Mouse (Mus musculus): ENCODE results near the gene Nek6. TPM values are rescaled to one million over a fixed set of nuclear protein-coding genes. Genes with fewer than 3 reads are reported as not detected.

Gene Nek6
- total and polyA plus RNA-seq, 2 experiments from 2014 or later = 18.1 to 25.5 TPM

DNA sequence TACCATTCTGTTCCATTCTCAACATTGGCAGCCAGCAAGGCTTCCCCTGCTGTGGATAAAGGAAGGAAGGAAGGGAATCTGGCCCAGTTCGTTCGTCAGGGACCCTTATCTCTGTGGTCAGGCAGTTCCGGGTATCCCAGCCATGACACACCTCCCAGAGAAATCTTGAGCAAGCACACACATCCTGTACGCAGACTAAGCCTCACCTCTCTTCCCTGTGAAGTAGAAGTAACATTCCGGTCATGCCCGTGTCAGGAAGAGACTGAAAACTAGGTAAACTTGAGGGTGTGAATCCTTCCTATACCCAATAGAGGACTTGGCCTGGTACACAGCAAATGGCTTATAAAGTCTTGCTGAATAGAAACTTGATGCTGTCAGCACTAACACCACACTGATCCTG lies 21.9 kb downstream of the Nek6 start:
- Histone ChIP-seq H3K4me3 (ENCODE audit: low read depth, low read length) (no peak overlapping the region), H3K4me1 (ENCODE audit: control insufficient read depth, insufficient read depth) (peaks cover 72% of the 10 kb centered on the region), H3K27me3 (ENCODE audit: control insufficient read depth, insufficient read depth, low read length) (no peaks in the 10 kb centered on the region), H3K9me3 (replicated peaks; ENCODE audit: control insufficient read depth, low read length) (no peaks in the 10 kb centered on the region), H3K36me3 (replicated peaks; ENCODE audit: control insufficient read depth, insufficient read depth, low read length) (no peaks in the 10 kb centered on the region), H3K27ac (ENCODE audit: low read depth) (peak overlapping the region; percentile 84), H3K9ac (replicated peaks; ENCODE audit: low read depth, low read length) (no peak overlapping the region), H3K4me2 (ENCODE audit: low read depth, low read length) (0 out of 2 replicates have a peak overlapping the region, but pooled peaks have one; percentile 22)
- WGBS = 8% methylated on average over 6 of the region's 6 CpGs
- ATAC-seq (ENCODE audit: insufficient read depth, low read depth) = peak; percentile 61
- TF ChIP-seq EP300 (IDR thresholded peaks at IDR 0.05; ENCODE audit: low read depth) (peak; percentile 99), CTCF (IDR thresholded peaks at IDR 0.05; ENCODE audit: low read depth) (no peak)
- peak; percentile 84 for DNase-seq (ENCODE audit: low spot score)

GRCm38 (mm10) chr2:38533767-38534166 lies 22.3 kb downstream of the Nek6 start:
- no peak for TF ChIP-seq EP300 (IDR thresholded peaks at IDR 0.05; ENCODE audit: low read depth)
- TF ChIP-seq CTCF (IDR thresholded peaks at IDR 0.05; ENCODE audit: low read depth) = no peak
- no peaks in the 10 kb centered on the region for H3K36me3 ChIP-seq (replicated peaks; ENCODE audit: control insufficient read depth, insufficient read depth, low read length)
- H3K9ac ChIP-seq (replicated peaks; ENCODE audit: low read depth, low read length) = no peak overlapping the region
- H3K27ac ChIP-seq (ENCODE audit: low read depth) = peak overlapping the region; percentile 84
- 29% methylated on average over 6 of the region's 6 CpGs for WGBS
- no peaks in the 10 kb centered on the region for H3K27me3 ChIP-seq (ENCODE audit: control insufficient read depth, insufficient read depth, low read length)
- H3K9me3 ChIP-seq (replicated peaks; ENCODE audit: control insufficient read depth, low read length) = no peaks in the 10 kb centered on the region
- H3K4me1 ChIP-seq (ENCODE audit: control insufficient read depth, insufficient read depth) = peaks cover 70% of the 10 kb centered on the region
- 0 out of 2 replicates have a peak overlapping the region, but pooled peaks have one; percentile 22 for H3K4me2 ChIP-seq (ENCODE audit: low read depth, low read length)
- DNase-seq (ENCODE audit: low spot score) = no peak
- peak; percentile 0; the same call in 1 of the 2 replicates for ATAC-seq (ENCODE audit: insufficient read depth, low read depth)
- H3K4me3 ChIP-seq (ENCODE audit: low read depth, low read length) = no peak overlapping the region

DNA sequence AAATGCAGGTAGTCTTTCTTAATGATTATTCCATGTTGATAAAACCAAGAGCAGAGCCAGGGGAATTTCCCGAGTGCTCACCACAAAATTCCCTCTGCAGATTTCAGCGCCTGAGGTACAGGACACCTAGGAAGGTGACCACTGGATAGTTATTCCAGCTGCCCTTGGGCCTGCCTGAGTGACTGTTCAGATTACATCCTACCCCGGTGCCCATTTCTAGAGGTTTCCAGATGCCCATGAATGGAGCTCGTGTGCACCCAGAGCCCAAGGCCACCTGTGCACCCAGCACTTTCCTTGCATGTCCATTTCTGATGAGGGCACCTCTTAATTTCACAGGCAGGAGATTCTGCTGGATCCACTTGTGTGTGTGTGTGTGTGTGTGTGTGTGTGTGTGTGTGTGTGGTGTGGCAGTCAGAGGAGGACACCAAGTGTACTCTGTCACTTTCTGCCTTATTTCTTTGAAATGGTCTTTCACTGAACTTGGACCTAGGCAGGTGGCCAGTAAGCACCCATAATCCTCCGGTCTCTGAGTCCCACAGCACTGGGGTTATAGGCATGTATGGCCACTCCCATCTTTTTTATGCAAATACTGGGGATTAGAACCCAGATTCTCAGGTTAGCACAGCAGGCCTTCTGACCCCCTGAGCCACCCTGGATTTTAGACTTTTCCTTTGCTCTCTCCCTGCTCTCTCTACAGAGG lies 22.9 kb downstream of the Nek6 start:
- Histone ChIP-seq H3K9ac (replicated peaks; ENCODE audit: low read depth, low read length) (no peak overlapping the region), H3K27me3 (ENCODE audit: control insufficient read depth, insufficient read depth, low read length) (no peaks in the 10 kb centered on the region), H3K27ac (ENCODE audit: low read depth) (peak overlapping the region; percentile 84; the same call in 1 of the 2 replicates), H3K4me1 (ENCODE audit: control insufficient read depth, insufficient read depth) (peaks cover 64% of the 10 kb centered on the region), H3K9me3 (replicated peaks; ENCODE audit: control insufficient read depth, low read length) (no peaks in the 10 kb centered on the region), H3K4me3 (ENCODE audit: low read depth, low read length) (no peak overlapping the region), H3K36me3 (replicated peaks; ENCODE audit: control insufficient read depth, insufficient read depth, low read length) (no peaks in the 10 kb centered on the region), H3K4me2 (ENCODE audit: low read depth, low read length) (no peak overlapping the region)
- WGBS = 76% methylated on average over 5 of the region's 5 CpGs
- ATAC-seq (ENCODE audit: insufficient read depth, low read depth) (no peak), DNase-seq (ENCODE audit: low spot score) (no peak)
- TF ChIP-seq CTCF (IDR thresholded peaks at IDR 0.05; ENCODE audit: low read depth) (no peak), EP300 (IDR thresholded peaks at IDR 0.05; ENCODE audit: low read depth) (no peak)

DNA sequence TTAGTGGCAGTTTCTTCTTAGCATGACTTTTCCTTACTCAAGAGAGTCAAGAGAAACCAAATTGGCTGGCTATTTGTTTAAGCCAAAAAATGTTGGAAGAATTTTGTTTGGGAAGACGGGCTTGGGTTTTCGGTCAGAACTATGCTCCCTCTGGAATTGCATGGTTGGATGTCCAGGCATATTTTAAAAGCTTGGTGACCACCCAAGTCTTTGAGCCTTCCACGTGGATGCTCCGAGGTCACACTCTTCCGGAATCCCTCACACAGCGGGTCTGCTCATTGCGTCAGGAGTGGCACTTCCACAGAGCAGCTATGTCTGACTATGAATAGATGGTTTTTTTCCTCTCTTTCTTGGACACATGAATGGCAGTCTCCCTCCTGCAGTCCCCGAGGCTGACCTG lies 23.6 kb downstream of the Nek6 start:
- Histone ChIP-seq H3K27ac (ENCODE audit: low read depth) (peak overlapping the region; percentile 2; the same call in 1 of the 2 replicates), H3K4me2 (ENCODE audit: low read depth, low read length) (no peak overlapping the region), H3K4me3 (ENCODE audit: low read depth, low read length) (no peak overlapping the region), H3K27me3 (ENCODE audit: control insufficient read depth, insufficient read depth, low read length) (no peaks in the 10 kb centered on the region), H3K9ac (replicated peaks; ENCODE audit: low read depth, low read length) (no peak overlapping the region), H3K4me1 (ENCODE audit: control insufficient read depth, insufficient read depth) (peaks cover 59% of the 10 kb centered on the region), H3K36me3 (replicated peaks; ENCODE audit: control insufficient read depth, insufficient read depth, low read length) (no peaks in the 10 kb centered on the region), H3K9me3 (replicated peaks; ENCODE audit: control insufficient read depth, low read length) (no peaks in the 10 kb centered on the region)
- TF ChIP-seq EP300 (IDR thresholded peaks at IDR 0.05; ENCODE audit: low read depth) = no peak
- TF ChIP-seq CTCF (IDR thresholded peaks at IDR 0.05; ENCODE audit: low read depth) = no peak
- DNase-seq (ENCODE audit: low spot score) (no peak), ATAC-seq (ENCODE audit: insufficient read depth, low read depth) (no peak)
- 75% methylated on average over 8 of the region's 8 CpGs for WGBS

- H3K4me3 ChIP-seq (ENCODE audit: low read depth, low read length) = no peak overlapping the region
- ATAC-seq (ENCODE audit: insufficient read depth, low read depth) (no peak), DNase-seq (ENCODE audit: low spot score) (no peak)
- 52% methylated on average over 14 of the region's 14 CpGs for WGBS
- H3K4me1 ChIP-seq (ENCODE audit: control insufficient read depth, insufficient read depth) = peaks cover 59% of the 10 kb centered on the region
- H3K9me3 ChIP-seq (replicated peaks; ENCODE audit: control insufficient read depth, low read length) = no peaks in the 10 kb centered on the region
- H3K4me2 ChIP-seq (ENCODE audit: low read depth, low read length) = no peak overlapping the region
- H3K36me3 ChIP-seq (replicated peaks; ENCODE audit: control insufficient read depth, insufficient read depth, low read length) = no peaks in the 10 kb centered on the region
- H3K27ac ChIP-seq (ENCODE audit: low read depth) = peak overlapping the region; percentile 2; the same call in 1 of the 2 replicates
- H3K27me3 ChIP-seq (ENCODE audit: control insufficient read depth, insufficient read depth, low read length) = no peaks in the 10 kb centered on the region
- H3K9ac ChIP-seq (replicated peaks; ENCODE audit: low read depth, low read length) = no peak overlapping the region
- no peak for TF ChIP-seq EP300 (IDR thresholded peaks at IDR 0.05; ENCODE audit: low read depth)
- TF ChIP-seq CTCF (IDR thresholded peaks at IDR 0.05; ENCODE audit: low read depth) = no peak
Observed at GRCm38 (mm10) chr2:38535521-38536220, 24.2 kb downstream of the Nek6 start.
